ENCODE assay signal across 8 mouse cellular contexts in the genomic region with DNA sequence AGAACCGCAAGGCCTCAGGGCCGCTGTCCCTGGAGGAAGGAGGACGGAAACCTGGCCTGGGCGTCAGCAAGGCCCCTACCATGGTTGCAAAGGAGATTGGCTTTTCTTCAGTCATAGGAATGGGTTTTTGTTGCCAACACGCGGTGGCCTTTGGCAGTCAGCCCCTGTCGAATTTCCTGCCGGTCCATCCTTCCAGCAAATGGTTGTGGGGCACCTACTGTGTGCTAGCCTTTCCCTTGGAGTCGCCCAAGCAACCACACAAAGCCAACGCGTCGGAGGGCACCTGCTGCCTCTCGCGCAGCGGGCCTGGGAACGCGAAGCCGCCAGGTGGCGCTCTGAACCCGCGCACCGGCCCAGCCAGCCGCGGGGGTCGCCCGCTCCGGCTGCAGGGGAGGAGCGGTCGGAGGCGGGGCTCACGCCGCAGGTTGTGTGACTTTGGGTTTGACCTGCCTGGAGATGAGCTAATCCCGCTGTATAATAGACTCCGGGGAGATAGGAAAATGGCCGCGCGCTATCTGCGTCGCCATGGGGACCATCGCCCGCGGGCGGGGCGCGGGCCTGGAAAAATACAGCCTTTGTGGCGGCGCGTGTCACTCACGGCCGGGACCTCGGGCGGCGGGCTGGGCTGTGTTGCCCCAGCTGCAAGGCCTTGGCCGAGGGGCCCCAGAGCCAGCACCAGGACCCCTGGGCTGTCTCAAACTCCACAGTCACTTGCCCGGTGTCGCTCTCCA. TPM values are rescaled to one million over a fixed set of nuclear protein-coding genes. Genes with fewer than 3 reads are reported as not detected.
DNase-seq lines count a peak whose midpoint lies in the region; ATAC-seq lines count a peak whose summit lies in the region.

No protein-coding gene starts in this region.

- peak overlapping the region; percentile 91 for H3K4me2 ChIP-seq in intestine, embryonic 16.5 days (ENCODE audit: low read depth, low read length)

- ATAC-seq in granulocyte monocyte progenitor cell, adult 5-6 weeks (replicated peaks; ENCODE audit: poor library complexity, severe bottlenecking), result peak; percentile 64
- ATAC-seq in intestine, embryonic 16.5 days, result peak; percentile 82
- ATAC-seq in megakaryocyte progenitor cell, adult 5-6 weeks (replicated peaks; ENCODE audit: poor library complexity), result peak; percentile 70

- peak overlapping the region; percentile 64 for H3K4me3 ChIP-seq in intestine, embryonic 16.5 days (ENCODE audit: low read length)

- DNase-seq in adrenal gland, adult 2 months, result peak; percentile 89
- peak; percentile 84 for DNase-seq in embryo, embryonic 10.5 days (ENCODE audit: low spot score)
- DNase-seq in left cerebral cortex, postnatal 14 days (ENCODE audit: low spot score in 2 of 2), result peak; percentile 61 to 73
- DNase-seq in right cerebral cortex, postnatal 25 days, result peak; percentile 73
- DNase-seq in adipocyte (ENCODE audit: low spot score), result no peak

- intact Hi-C loops in left cerebral cortex, postnatal 14 days (cut with DNase I), result loop anchor here (5.0 to 10.0 kb wide), 3 partner anchors 62 to 313 kb away; no protein-coding TSS in a partner anchor

- H3K9me3 ChIP-seq in intestine, embryonic 16.5 days (ENCODE audit: control insufficient read depth, low read length), result no peaks in the 10 kb centered on the region

- peak overlapping the region; percentile 49 for H3K9ac ChIP-seq in intestine, embryonic 16.5 days (ENCODE audit: low read depth, low read length)

- under 1% methylated on average over 56 of the region's 56 CpGs for WGBS in intestine, embryonic 16.5 days

- H3K4me1 ChIP-seq in intestine, embryonic 16.5 days (ENCODE audit: control insufficient read depth, insufficient read depth, low read length), result peaks cover 14% of the 10 kb centered on the region; the same call in 1 of the 2 replicates

- no peaks in the 10 kb centered on the region for H3K36me3 ChIP-seq in intestine, embryonic 16.5 days (ENCODE audit: control insufficient read depth, insufficient read depth, low read length)

- H3K27me3 ChIP-seq in intestine, embryonic 16.5 days (replicated peaks; ENCODE audit: control insufficient read depth, insufficient read depth, low read length), result peaks cover 62% of the 10 kb centered on the region

- no peak overlapping the region for H3K27ac ChIP-seq in intestine, embryonic 16.5 days (ENCODE audit: low read length)

RNA-seq across cellular contexts. Expression of a gene that starts 4.2 kb away (rescaled TPM):
- 10 to 100 TPM; 23.0 to 52.6 TPM for total RNA-seq in adrenal gland, adult 2 months (2021)
- polyA plus RNA-seq in adrenal gland, adult 2 months (2012; rRNA removed), result 167 and 184 TPM in 2 replicates
- 21.0 and 27.1 TPM in 2 replicates for total RNA-seq in granulocyte monocyte progenitor cell, adult 5-6 weeks (2014; fragmentation: Nextera tagmentation)
- 3.2 and 6.4 TPM in 2 replicates for total RNA-seq in granulocyte monocyte progenitor cell, adult 5-6 weeks (2017)
- polyA plus RNA-seq in intestine, embryonic 16.5 days (2015; fragmentation: Nextera tagmentation; extraction: Ambion mirVana), result 4.2 and 4.7 TPM in 2 replicates
- 1 to 10 TPM; 4.9 to 6.2 TPM for total RNA-seq in left cerebral cortex, postnatal 14 days (2021)
- total RNA-seq in megakaryocyte progenitor cell, adult 5-6 weeks (2015), result 11.2 and 19.8 TPM in 2 replicates
- 6.0 and 10.1 TPM in 2 replicates for total RNA-seq in megakaryocyte progenitor cell, adult 5-6 weeks (2017)

RNA-seq across cellular contexts. Expression of a gene that starts 32.6 kb away (rescaled TPM):
- not detected for total RNA-seq in adrenal gland, adult 2 months (2021)
- not detected in 2 replicates for polyA plus RNA-seq in adrenal gland, adult 2 months (2012; rRNA removed)
- not detected in 2 replicates for total RNA-seq in granulocyte monocyte progenitor cell, adult 5-6 weeks (2014; fragmentation: Nextera tagmentation)
- not detected in 2 replicates for total RNA-seq in granulocyte monocyte progenitor cell, adult 5-6 weeks (2017)
- not detected in 2 replicates for polyA plus RNA-seq in intestine, embryonic 16.5 days (2015; fragmentation: Nextera tagmentation; extraction: Ambion mirVana)
- total RNA-seq in left cerebral cortex, postnatal 14 days (2021), result not detected
- total RNA-seq in megakaryocyte progenitor cell, adult 5-6 weeks (2015), result not detected in 2 replicates
- not detected in 2 replicates for total RNA-seq in megakaryocyte progenitor cell, adult 5-6 weeks (2017)
